Mouse (Mus musculus) neural tube, embryonic 12.5 days (tissue): ENCODE data around the gene Cftr. TPM values are rescaled to one million over a fixed set of nuclear protein-coding genes. Genes with fewer than 3 reads are reported as not detected.

Experiments
- ATAC-seq: fragments of 200-750 bp; cut with Nextera tagmentation; 2 replicates; pipeline ENCODE4 v1.8.0; 2017; ENCODE audit warnings: low read depth, mild to moderate bottlenecking, moderate TSS enrichment, moderate library complexity; ENCODE audit not compliant: low FRiP score
- H3K27ac ChIP-seq: fragments of 300-500 bp; sonication (generic); 2 replicates; pipeline ENCODE4 v1.5.1; 2016
- H3K27me3 ChIP-seq: fragments of 300-500 bp; sonication (generic); replicated peaks from 2 replicates; pipeline ENCODE4 v1.6.1; 2016; ENCODE audit warnings: mild to moderate bottlenecking
- H3K36me3 ChIP-seq: fragments of 300-500 bp; sonication (generic); 2 replicates; pipeline ENCODE4 v1.6.1; 2016; ENCODE audit warnings: mild to moderate bottlenecking
- H3K4me1 ChIP-seq: fragments of 300-500 bp; sonication (generic); 2 replicates; pipeline ENCODE4 v1.6.1; 2016
- H3K4me2 ChIP-seq: fragments of 300-500 bp; sonication (generic); replicated peaks from 2 replicates; pipeline ENCODE4 v1.6.1; 2016; ENCODE audit warnings: mild to moderate bottlenecking
- H3K4me3 ChIP-seq: fragments of 300-500 bp; sonication (generic); 2 replicates; pipeline ENCODE4 v1.5.1; 2016
- H3K9ac ChIP-seq: fragments of 300-500 bp; sonication (generic); 2 replicates; pipeline ENCODE4 v1.6.1; 2016; ENCODE audit warnings: mild to moderate bottlenecking
- H3K9me3 ChIP-seq: fragments of 300-500 bp; sonication (generic); 2 replicates; pipeline ENCODE4 v1.6.1; 2016; ENCODE audit warnings: mild to moderate bottlenecking
- WGBS: fragments of 180-500 bp; shearing (Covaris S2); methylation state at CpG from one replicate; pipeline ENCODE4 v1.1.7; 2016; 5-methylcytosine and 5-hydroxymethylcytosine counted together
- polyA plus RNA-seq: library from polyadenylated mRNA; unstranded; fragments of >200 nt; fragmentation: Nextera tagmentation; extraction: Ambion mirVana; gene quantifications from 2 replicates; pipeline ENCODE4 v1.2.1, GENCODE M21; 2016

The Cftr gene
- polyA plus RNA-seq, 1 experiment from 2014 or later, result 0.09 TPM

DNA sequence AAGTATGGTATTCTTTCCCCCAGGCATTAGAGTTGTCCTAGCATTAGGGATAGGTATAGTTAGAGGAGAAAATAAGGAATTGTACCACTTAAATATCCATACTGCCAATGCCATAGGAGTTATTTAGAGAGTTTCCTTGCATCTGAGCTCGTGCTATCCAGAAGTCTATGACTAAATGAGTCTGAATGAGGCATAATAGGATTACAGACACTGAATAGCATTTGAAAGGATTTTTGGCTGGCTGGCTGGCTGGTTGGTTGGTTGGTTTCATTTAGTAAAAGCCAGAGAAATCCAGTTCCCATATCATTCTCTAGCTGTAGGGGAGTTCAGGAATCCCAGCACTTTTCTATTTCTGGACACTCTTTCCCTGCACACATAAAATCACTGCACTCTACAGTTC is 76.0 kb downstream of the Cftr start:
- Histone ChIP-seq H3K9ac (no peak overlapping the region), H3K4me1 (no peaks in the 10 kb centered on the region), H3K27ac (no peak overlapping the region), H3K27me3 (no peaks in the 10 kb centered on the region), H3K9me3 (no peaks in the 10 kb centered on the region), H3K36me3 (no peaks in the 10 kb centered on the region), H3K4me2 (no peak overlapping the region), H3K4me3 (no peak overlapping the region)
- 69% methylated on average over 1 of the region's 1 CpGs for WGBS
- ATAC-seq, result no peak

DNA sequence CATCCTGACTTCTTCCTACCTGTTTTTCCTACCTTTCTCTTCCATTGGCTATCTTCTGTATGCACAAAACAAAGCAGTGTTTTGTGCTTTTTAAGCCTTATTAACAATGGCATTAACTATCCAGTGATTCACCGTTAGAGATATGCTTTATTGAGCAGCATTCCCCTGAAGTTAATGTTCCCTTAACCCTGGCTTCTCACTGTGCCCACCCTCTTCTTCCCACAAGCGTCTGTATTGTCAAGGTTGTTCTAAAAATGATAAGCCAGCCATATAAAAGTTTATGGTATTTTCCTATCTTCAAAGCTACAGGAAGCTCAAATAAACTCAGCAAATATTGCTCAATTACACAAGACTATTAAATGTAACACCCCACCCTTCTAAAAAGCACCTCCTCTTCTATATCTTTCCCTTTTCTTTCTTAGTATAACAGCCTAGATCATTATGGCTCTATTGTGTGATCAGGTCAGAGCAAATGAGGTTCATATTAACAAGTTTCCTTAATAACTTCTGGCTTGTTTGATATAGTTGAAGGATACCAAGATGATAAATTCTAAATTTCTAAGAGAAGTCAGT is 77.5 kb downstream of the Cftr start:
- Histone ChIP-seq H3K9me3 (no peaks in the 10 kb centered on the region), H3K9ac (no peak overlapping the region), H3K4me3 (no peak overlapping the region), H3K4me2 (no peak overlapping the region), H3K36me3 (no peaks in the 10 kb centered on the region), H3K27ac (no peak overlapping the region), H3K27me3 (no peaks in the 10 kb centered on the region), H3K4me1 (no peaks in the 10 kb centered on the region)
- 70% methylated on average over 2 of the region's 2 CpGs for WGBS
- no peak for ATAC-seq

DNA sequence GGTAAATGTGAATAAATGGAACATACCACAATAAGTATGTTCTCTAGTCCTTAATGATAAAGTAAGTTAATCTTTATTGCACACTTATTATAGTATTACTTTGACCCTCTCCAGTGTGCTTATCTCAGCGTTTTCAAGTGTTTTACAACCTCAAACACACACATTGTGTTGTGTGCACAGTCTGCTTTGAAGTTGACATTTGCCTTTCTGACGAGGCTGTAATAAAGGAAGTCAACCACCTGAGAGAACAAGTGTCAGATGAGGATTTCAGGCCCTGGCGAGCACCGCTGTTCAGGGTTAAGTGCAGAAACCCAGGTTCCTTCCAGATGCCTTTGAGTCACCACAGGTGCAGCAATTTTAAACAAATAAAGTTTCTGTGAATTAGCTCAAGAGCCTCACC is 78.0 kb downstream of the Cftr start:
- Histone ChIP-seq H3K9ac (no peak overlapping the region), H3K4me2 (no peak overlapping the region), H3K4me1 (no peaks in the 10 kb centered on the region), H3K27me3 (no peaks in the 10 kb centered on the region), H3K4me3 (no peak overlapping the region), H3K9me3 (no peaks in the 10 kb centered on the region), H3K36me3 (no peaks in the 10 kb centered on the region), H3K27ac (no peak overlapping the region)
- WGBS, result 36% methylated on average over 4 of the region's 4 CpGs
- ATAC-seq, result no peak

DNA sequence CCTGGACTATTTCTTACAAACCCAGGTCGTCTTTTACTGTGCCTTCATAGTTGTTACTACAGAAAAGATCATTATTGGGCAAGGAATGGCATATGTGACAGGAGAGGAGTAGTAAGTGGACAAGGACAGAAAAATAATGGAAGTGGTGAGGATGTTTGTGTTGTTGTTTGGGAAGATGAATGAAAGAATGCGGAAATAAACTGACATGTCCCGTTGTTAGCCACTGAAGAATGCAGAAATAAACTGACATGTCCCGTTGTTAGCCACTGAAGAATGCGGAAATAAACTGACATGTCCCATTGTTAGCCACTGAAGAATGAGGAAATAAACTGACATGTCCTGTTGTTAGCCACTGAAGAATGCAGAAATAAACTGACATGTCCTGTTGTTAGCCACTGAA is 84.1 kb downstream of the Cftr start:
- Histone ChIP-seq H3K27me3 (0 out of 2 replicates have a peak, but pooled peaks cover 3% of the 10 kb centered on the region), H3K4me2 (no peak overlapping the region), H3K4me1 (no peaks in the 10 kb centered on the region), H3K9me3 (no peaks in the 10 kb centered on the region), H3K9ac (no peak overlapping the region), H3K36me3 (no peaks in the 10 kb centered on the region), H3K4me3 (no peak overlapping the region), H3K27ac (no peak overlapping the region)
- ATAC-seq, result no peak
- 46% methylated on average over 5 of the region's 5 CpGs for WGBS

DNA sequence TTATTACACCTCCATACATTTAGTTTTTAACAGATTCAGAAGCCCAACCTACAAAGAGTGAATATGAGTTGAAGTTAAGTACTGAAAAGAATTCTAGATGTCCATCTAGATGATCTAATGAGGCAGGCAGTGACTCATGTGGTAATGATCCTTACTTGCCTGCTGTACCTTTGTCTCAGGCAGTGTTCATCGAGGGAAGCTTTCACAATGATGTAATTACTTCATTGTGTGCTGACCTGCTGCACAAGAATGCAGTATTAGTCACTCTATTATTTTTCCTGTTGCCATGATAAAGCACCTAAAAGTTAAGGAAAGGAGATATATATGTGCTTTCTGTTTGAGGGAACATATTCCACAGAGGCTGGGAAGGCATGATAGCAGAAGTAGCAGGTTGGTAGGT is 100.5 kb downstream of the Cftr start:
- H3K4me2 ChIP-seq, result no peak overlapping the region

DNA sequence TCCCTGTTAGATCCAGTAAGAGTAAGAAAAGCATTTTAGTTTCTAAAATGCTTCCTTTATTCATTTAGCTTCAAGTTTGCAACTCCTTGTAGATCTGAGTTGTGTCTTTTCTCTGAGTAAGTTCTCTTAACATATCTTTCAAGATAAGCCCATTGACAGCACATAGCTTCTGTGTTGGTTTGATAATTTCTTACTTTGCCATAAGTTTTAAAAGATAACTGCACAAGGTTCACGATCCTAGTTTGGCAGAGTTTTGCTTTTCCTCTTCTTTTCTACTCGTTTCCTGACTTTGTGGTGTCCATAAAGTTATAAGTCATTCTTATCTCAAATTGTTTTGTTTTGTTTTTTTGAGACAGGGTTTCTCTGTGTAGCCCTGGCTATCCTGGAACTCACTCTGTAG is 130.3 kb downstream of the Cftr start:
- no peak overlapping the region for H3K4me2 ChIP-seq
- H3K9me3 ChIP-seq, result no peaks in the 10 kb centered on the region
- 84% methylated on average over 2 of the region's 2 CpGs for WGBS
- no peak overlapping the region for H3K9ac ChIP-seq
- no peaks in the 10 kb centered on the region for H3K4me1 ChIP-seq
- no peak overlapping the region for H3K4me3 ChIP-seq
- H3K36me3 ChIP-seq, result no peaks in the 10 kb centered on the region
- no peak for ATAC-seq
- H3K27me3 ChIP-seq, result no peaks in the 10 kb centered on the region
- H3K27ac ChIP-seq, result no peak overlapping the region

More for the DNA sequence above, 100.5 kb downstream of the Cftr start:
- ATAC-seq, result no peak
- Histone ChIP-seq H3K36me3 (no peaks in the 10 kb centered on the region), H3K9ac (no peak overlapping the region), H3K4me3 (no peak overlapping the region), H3K27ac (no peak overlapping the region), H3K9me3 (no peaks in the 10 kb centered on the region), H3K4me1 (no peaks in the 10 kb centered on the region), H3K27me3 (no peaks in the 10 kb centered on the region)
- WGBS, result 8% methylated on average over 1 of the region's 1 CpGs

DNA sequence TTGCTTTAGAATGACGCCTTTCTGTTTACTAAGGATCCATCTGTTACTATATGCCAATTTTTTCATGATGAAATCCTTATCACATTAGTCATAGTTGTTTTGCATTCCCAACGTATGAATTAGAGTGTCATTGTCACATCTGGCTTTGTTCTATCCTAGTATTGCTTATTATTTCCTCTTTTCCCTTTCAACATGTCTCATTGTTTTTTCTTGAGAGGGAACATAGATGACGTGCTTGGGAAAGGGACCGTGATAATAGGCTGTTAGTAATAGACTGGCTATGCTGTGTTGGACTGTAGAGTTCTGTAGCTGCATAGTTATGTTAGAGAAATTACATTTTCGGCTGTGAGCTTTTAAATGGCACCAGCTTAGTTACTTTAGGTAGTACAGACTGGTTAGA is 131.6 kb downstream of the Cftr start:
- Histone ChIP-seq H3K4me3 (no peak overlapping the region), H3K4me2 (no peak overlapping the region), H3K27ac (no peak overlapping the region), H3K9ac (no peak overlapping the region), H3K36me3 (no peaks in the 10 kb centered on the region), H3K9me3 (no peaks in the 10 kb centered on the region), H3K27me3 (no peaks in the 10 kb centered on the region), H3K4me1 (no peaks in the 10 kb centered on the region)
- no peak for ATAC-seq
- 83% methylated on average over 5 of the region's 5 CpGs for WGBS

DNA sequence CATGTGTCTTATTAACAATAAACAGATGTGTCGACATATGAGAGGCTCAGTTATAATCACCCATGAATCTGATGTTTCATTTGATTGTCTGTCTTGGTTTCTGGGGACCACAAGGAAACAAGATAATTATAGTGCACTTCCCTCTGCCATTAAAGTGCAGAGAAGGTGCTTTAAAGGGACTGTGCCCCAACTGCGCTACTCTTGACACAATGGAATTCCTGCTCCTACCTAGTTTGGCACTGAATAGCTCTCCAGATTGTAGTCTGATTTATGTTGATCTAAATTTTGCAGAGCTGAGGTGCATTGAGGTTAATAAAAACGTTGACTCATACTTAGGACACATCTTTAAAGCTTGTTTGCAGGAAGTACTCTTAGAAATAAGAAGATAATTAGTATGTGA is 132.7 kb downstream of the Cftr start:
- H3K27ac ChIP-seq, result no peak overlapping the region
- no peaks in the 10 kb centered on the region for H3K4me1 ChIP-seq
- no peak for ATAC-seq
- no peaks in the 10 kb centered on the region for H3K9me3 ChIP-seq
- H3K27me3 ChIP-seq, result no peaks in the 10 kb centered on the region
- no peaks in the 10 kb centered on the region for H3K36me3 ChIP-seq
- H3K9ac ChIP-seq, result no peak overlapping the region
- H3K4me2 ChIP-seq, result no peak overlapping the region
- WGBS, result 74% methylated on average over 3 of the region's 3 CpGs
- H3K4me3 ChIP-seq, result no peak overlapping the region

DNA sequence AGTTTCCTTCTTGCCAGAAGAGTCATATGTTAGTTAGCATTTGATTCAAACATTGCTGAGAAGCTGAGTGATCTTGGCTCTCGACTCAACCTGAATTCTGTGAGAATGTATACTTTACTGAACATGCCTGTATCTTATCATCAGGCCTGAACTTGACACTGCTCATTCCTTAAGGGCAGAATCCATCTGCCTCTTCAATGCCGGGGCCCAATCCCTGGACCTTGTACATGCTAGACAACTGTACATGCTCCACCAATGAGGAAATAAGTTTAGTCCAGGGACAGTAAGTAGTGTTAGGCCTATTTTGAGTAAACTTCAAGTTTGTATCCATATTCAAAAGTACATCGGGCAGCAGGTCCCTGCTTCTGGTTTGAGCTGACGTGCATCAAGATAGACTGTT is 134.6 kb downstream of the Cftr start:
- H3K27me3 ChIP-seq, result no peaks in the 10 kb centered on the region
- no peak overlapping the region for H3K4me3 ChIP-seq
- no peaks in the 10 kb centered on the region for H3K36me3 ChIP-seq
- H3K4me1 ChIP-seq, result no peaks in the 10 kb centered on the region
- H3K27ac ChIP-seq, result no peak overlapping the region
- ATAC-seq, result no peak
- H3K9me3 ChIP-seq, result no peaks in the 10 kb centered on the region
- H3K9ac ChIP-seq, result no peak overlapping the region
- 92% methylated on average over 4 of the region's 4 CpGs for WGBS
- H3K4me2 ChIP-seq, result no peak overlapping the region

DNA sequence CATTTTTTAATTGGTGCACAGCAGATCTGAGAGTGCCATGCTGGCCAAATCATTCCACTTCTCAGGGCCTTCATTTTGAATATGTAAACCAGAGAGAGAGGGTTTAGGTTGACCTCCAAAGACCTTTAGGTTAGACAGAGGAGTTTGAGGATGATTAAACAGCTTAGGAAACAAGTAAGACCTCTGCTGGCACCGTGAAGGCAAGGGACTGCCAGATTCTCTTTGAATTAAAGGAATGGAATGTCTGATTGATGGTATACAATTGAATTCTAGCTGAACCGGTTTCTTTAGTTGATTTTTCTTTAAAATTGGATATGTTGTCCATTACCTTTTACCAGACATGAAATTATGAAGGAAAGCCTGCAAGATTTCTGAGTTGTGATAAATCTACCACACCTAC is 140.5 kb downstream of the Cftr start:
- H3K9ac ChIP-seq, result no peak overlapping the region
- no peaks in the 10 kb centered on the region for H3K27me3 ChIP-seq
- no peak overlapping the region for H3K4me3 ChIP-seq
- H3K4me2 ChIP-seq, result no peak overlapping the region
- no peak overlapping the region for H3K27ac ChIP-seq
- H3K36me3 ChIP-seq, result no peaks in the 10 kb centered on the region
- H3K9me3 ChIP-seq, result no peaks in the 10 kb centered on the region
- H3K4me1 ChIP-seq, result no peaks in the 10 kb centered on the region
- no peak for ATAC-seq
- 25% methylated on average over 2 of the region's 2 CpGs for WGBS

DNA sequence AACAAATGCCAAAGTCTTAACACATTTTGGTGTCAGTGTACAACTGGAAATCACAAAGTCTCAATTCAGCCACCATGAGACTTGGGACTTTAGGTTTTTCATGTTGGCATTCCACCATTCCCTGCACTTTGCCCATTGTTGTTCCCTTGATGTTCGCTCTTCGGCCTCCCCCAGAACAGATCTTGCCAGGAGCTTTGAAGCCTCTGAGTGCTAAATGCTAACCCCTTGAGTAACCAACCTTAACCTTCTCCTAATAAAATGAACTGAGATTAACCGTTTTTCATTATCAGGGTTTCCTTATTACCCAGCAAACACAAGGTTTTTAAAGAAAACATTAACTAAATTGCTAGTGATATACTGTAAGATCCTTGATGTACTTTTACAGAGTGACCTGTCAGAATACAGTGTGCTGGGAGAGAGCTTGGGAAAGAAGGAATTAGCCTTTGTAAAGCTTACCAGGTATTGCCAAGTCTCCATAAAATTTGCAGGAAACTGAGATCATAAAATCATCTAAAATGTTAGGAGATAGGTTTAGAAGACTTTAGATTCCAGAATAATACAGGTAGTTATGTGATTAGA is 144.0 kb downstream of the Cftr start:
- Histone ChIP-seq H3K27me3 (no peaks in the 10 kb centered on the region), H3K4me1 (no peaks in the 10 kb centered on the region), H3K4me3 (no peak overlapping the region), H3K4me2 (no peak overlapping the region), H3K27ac (no peak overlapping the region), H3K9ac (no peak overlapping the region), H3K36me3 (no peaks in the 10 kb centered on the region), H3K9me3 (no peaks in the 10 kb centered on the region)
- ATAC-seq, result no peak
- WGBS, result 88% methylated on average over 3 of the region's 3 CpGs

DNA sequence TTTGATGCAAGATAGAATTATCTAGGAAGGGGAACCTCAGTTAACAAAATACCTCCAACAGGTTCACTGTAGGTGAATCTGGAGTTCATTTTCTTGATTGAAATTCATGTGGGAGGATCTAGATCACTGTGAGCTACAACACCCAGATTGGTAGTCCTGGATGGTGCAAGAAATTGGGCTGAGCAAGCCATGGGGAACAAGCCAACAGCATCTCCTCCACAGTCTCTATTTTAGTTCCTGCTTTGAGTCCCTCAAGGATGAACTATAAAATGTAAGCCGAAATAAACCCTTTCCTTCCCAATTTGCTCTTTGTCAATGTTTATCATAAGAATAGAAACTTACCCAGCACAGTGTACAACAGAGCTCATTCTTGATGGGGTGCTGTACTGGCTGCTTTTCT is 152.5 kb downstream of the Cftr start:
- H3K4me2 ChIP-seq, result no peak overlapping the region
- no peaks in the 10 kb centered on the region for H3K36me3 ChIP-seq
- no peak overlapping the region for H3K9ac ChIP-seq
- WGBS, result 92% methylated on average over 1 of the region's 1 CpGs
- no peak for ATAC-seq
- no peaks in the 10 kb centered on the region for H3K27me3 ChIP-seq
- no peaks in the 10 kb centered on the region for H3K9me3 ChIP-seq
- no peaks in the 10 kb centered on the region for H3K4me1 ChIP-seq
- no peak overlapping the region for H3K27ac ChIP-seq
- H3K4me3 ChIP-seq, result no peak overlapping the region

DNA sequence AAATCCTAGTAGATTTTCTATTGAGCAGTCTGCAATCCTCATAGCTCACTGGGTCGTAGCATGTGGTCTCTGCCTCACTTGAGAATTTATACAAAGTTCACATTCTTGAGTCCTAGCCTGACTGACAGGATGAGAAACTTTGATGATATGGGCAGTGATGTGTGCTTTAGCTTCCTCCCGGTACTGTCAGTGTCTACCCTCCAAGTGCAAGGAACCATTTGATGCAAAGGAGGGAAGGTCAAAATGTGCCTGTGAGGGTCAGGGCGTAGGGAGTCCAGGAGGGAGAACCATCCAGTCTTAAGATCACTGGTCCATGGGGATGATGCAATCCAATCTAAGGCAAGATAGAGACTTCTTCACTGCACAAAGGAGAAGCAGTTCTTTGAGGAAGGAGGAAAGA is 164.9 kb downstream of the Cftr start:
- WGBS, result 90% methylated on average over 3 of the region's 3 CpGs

More for the DNA sequence above, 164.9 kb downstream of the Cftr start:
- H3K4me3 ChIP-seq, result no peak overlapping the region
- H3K9me3 ChIP-seq, result no peaks in the 10 kb centered on the region
- no peak overlapping the region for H3K4me2 ChIP-seq
- H3K27ac ChIP-seq, result no peak overlapping the region
- no peaks in the 10 kb centered on the region for H3K27me3 ChIP-seq
- no peaks in the 10 kb centered on the region for H3K4me1 ChIP-seq
- H3K36me3 ChIP-seq, result no peaks in the 10 kb centered on the region
- no peak for ATAC-seq
- H3K9ac ChIP-seq, result no peak overlapping the region
